Mouse (Mus musculus): Measurements from ENCODE around the gene Masp1.

The Masp1 gene

DNA sequence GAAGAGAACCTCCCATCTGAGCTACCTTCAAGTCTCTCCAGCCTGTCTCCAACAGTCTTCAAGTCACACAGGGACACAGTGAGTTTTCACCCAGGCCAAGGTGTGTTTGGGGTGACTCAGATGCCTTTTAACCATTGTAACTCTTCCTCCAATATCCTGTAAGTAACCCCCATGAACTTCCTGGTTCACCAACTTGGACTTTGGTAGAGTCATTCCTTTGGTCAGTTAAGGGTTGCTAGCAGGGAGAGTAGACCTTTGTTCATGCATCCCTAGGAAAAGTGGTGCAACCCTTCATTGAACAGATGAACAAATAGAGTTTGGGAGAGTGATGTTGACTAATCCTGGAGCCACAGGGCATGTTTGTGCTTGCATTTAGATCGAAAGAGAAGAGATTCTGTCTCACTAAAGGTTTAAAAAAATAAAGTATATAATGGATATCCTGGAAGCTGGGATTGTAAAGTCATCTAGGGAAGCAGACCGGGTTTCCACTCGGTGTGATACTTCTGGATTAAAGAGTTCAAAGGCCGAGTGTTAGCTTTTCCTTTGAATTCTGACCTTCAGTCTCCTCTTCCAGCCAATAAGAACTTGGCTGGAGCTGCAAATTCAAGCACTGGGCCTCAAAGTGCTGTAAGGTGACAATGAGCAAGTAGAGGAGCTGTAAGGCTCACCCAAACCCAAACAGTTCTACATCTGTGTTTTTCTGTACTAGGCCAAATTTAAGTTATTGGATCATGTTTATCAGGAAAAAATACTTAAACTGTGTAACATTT is 9.3 kb downstream of the Masp1 start:
- no peak for DNase-seq (ENCODE audit: low spot score)

DNA sequence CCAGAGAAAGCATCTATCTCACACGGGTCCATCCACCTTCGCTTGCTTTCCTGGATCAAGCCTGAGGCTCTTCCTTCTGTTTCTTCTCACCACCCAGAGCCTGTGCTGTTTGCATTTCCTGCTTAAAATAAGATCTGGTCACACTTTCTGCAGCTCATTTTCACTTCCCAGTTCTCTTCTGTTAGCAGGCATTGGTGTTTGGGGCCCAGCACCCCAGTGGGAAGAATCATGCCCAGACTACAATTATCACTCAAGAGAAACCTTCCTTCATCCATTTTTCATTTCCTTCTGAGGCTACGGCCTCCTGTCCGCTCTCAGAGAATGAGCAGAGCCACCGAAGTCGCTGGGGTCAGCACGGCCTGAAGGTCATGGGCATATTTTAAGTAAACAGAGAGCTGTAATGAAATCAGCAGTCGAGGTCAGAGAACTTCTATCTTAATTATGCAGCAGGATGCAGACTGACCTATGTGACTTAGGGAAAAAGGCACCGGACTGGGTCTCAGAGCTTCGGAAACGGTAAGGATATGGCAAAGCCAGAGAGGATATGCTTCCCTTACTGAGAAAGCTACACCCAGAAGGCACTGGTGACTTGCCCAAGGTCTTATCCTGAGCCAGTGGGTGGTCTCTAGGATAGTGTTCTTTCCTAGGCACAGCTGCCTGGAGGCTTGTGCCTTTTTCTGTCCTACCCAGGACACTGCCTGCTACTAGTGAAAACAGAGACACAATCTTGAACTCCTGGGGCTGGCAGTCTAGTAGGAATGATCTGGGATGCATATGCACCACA is 14.5 kb downstream of the Masp1 start:
- no peak for DNase-seq (ENCODE audit: low spot score)

DNA sequence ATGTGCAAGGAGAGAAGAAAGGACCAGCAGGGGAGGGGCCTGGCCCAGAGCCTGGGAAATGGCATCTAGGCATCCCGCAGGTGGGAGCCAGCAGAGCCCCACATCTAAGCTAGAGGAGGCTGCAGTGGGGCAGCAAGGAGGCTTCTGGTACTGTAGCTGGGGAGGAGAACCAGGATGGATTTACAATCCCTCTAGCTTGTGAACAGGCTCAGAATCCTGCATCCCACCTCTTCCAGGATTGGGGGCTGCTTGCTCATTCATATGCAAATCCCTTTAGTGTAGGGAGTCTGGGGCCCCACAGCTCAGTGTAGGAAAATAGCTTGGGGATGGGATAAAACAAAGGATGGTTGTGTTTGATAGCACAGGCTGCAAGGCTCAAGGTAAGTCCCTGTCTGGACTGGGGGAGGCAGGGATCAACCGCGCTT is 16.3 kb downstream of the Masp1 start:
- DNase-seq (ENCODE audit: low spot score), result no peak

DNA sequence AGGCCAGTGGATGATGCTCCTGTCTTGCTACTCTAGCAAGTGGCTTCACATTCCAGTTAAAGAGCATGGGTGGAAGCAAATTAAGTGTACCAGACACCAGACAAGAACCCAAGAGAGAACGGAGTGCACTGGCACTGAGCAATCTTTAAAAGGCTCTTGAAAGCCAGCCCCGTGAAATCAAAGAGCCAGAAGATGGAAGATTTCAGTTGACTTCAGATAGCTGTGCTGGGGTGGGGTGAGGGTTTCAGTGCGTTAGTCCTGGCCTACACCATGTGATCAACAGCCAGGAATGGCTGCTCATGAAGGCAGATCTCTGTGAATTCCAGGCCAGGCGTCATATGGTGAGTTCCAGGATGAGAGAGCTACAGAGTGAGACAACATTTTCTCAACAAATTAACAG is 17.3 kb downstream of the Masp1 start:
- DNase-seq (ENCODE audit: low spot score), result no peak

DNA sequence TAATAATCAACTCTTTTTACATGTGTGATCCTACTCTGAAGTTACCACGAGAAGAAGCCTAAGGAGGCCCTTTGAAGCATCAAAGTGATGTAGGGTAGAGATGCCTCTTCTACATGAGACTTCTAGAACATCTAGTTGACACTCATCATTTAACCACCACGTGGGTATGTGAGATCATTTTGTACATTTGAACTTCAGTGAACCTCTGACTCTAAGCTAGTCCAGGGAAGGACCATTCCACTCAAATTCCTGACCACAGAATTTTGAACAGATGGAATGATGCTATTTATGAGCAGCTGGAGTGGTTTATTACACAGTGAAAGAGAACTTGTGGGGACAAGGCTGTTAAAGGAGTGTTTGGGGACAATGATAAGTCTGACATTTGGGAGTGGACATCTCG is 18.1 kb downstream of the Masp1 start:
- DNase-seq (ENCODE audit: low spot score), result no peak

DNA sequence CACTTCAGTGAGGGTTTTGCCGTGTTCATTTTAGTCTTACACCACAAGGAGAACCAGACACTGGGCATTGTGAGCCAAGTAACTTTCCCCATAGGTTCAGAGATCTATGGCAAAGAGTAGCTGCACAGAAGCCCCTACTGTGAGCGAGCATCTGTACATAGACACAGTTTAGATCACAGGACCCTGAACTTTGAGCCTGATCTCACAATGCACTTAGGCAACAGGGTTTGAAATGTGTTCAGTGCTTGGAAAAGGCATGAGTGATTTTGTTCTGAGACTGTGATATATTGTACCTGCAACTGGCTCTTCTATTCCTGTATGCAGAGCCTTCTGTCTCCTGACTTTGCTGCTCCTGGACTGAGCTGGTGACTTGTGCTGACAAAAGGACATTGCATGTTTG is 19.3 kb downstream of the Masp1 start:
- no peak for DNase-seq (ENCODE audit: low spot score)

DNA sequence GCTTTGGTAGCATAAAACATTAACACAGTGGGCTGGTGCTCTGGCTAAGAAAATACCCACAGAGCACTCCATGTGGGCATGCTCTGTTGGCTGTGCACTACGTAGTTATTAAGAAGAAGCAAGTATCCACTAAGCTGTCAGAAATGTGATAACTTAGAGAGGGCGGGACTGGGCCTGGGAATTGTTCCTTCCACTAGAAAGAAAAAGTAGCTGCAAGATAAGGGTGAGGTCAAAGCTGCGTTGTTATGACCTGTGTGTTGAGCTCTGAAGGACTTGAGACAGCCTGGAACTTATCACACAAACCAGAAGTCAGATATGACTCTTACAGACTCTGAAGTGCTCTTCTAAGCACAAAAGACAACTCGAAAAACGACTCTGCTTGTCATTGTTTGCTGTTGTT is 20.1 kb downstream of the Masp1 start:
- no peak for DNase-seq (ENCODE audit: low spot score)

DNA sequence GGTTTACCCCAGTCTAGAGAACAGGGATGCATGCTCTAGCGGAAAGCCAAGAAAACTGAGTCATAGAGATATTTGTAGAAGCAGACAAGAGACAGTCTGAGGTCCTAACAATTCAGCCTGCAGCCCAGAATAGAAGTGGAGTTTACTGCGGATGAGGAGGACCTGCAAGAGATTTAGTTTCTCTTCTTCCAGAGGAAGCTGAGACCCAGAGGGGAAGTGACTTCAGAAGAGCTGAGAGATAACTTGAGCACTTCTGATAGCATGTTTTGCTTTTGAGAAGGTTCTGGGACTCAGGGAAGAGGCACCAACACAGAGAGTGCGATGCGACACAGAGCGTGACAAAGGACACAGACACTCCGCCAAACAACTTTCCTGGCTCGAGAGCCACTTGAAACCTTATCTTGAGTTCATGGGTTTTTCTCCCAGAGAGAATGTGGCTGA is 21.9 kb downstream of the Masp1 start:
- no peak for DNase-seq (ENCODE audit: low spot score)

DNA sequence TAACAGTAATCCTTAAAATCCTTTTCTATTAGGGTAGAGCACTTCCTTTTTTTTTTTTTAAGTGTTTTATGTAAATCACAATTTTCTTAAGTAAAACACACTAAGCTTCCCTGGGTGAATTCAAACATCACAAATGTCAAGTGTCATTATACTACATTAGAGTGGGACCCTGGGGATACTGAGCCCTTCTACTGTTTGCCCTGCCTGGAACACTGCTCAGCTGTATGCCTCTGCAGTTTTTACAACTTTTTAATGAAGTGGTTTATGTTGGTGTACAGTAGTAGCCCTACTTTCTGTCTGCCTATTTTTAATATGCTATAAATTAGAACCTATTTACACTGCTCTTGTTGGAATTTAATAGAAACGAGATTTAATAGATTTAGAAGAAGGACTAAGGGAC is 22.7 kb downstream of the Masp1 start:
- no peak for DNase-seq (ENCODE audit: low spot score)

DNA sequence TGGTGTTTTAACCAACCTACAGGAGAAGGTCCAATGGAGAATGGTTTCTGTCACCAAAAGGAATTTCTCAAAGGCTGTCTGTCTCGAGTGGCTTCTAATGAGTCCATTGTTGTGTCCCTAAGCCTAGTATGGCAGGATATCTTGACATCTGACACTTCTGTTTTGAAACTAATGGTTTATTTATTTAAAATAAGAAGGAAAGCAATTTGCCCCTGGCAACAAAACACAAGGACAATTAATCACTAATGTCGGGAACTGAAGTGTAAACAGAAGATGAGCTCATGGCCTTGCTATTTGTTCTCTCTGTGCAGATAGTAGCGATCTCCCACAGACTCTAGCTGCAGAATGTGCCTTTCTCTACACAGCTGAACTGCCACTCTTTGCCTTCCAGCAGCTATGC is 23.2 kb downstream of the Masp1 start:
- no peak for DNase-seq (ENCODE audit: low spot score)

DNA sequence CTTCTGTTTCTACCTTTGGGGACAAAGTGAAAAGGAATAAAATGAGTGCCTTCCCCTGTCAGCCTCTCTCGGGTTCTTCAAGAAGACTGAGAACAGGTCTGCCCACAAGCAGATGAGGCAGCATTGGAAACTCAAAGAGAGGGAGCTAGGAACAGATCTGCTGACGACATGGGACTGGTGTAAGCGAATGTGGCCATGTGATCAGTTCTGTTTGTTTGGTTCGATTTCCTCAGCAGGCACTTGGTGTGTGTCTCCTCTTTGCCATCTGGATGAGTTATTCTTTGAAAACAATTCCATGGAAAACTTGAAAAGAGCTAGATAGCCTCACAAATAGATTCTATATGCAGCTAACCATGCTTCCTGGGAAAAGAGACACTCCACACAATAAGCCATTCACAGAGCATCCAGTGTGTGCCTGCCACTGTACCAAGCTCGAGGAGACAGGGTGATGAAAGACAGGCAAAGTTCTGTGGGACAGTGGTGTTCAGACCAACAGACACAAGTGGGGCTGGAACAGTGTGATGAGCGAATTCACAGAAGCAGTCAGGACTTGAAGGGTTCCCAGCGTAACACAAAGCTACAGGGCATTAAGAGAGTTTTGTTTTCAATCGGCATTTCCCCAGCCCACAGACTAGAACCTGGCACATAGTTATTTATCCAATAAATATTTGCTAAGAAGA is 24.2 kb downstream of the Masp1 start:
- DNase-seq (ENCODE audit: low spot score), result no peak

DNA sequence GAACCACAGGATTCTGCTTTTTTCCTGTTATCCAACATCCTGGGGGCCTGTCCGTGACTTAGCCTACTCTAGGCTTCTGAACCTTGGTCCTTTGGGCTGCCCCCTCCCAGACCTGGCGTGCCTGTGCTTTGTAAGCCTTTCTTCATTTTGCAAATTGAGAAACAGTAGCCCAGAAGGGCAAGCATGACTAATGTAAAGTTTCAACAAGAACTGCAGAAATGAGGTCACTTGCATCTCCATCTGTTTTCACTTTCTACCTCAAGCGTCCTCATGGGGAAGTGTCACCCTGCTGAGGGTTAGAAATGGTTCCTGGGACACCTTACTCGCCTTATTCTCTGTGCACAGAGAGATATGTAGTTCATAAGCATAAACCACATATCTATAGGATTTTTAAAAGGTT is 27.8 kb downstream of the Masp1 start:
- DNase-seq (ENCODE audit: low spot score), result no peak

DNA sequence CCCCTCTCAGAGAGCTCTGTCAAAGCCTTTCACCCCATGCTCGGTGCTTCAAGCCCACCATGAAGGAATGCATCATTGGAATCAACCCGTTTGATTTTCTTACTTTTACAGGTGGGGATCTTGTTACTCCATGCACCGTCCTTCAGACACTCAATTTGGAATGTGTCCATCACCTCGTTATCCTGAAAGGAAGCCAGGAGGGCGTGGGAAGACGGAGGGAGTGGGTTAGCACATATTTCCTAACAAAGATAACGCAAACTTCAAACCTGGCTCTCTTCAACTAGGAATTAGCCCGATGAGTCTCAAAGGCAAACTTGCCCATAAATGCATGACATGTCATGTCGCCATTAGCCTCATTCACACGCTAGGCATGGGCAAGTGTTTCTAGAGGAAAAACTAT is 37.3 kb downstream of the Masp1 start:
- DNase-seq (ENCODE audit: low spot score), result no peak

DNA sequence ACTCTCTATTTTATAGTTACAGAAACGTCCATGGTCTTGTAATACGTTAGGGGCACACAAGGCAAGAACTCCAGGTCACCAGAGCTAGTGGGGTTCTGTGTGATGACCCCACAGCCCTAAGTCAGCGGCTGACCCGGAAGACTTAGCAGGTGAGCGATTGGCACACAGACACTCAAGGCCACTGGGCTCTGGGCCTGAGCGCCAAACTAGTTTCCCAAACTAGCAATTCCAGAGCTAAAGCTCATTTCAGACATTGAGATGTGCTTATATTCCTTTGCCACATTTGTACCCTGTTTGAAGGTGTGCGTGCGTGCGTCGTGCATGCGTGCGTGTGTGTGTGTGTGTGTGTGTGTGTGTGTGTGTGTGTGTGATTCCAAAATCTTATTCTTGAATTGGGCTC is 37.8 kb downstream of the Masp1 start:
- DNase-seq (ENCODE audit: low spot score), result no peak

DNA sequence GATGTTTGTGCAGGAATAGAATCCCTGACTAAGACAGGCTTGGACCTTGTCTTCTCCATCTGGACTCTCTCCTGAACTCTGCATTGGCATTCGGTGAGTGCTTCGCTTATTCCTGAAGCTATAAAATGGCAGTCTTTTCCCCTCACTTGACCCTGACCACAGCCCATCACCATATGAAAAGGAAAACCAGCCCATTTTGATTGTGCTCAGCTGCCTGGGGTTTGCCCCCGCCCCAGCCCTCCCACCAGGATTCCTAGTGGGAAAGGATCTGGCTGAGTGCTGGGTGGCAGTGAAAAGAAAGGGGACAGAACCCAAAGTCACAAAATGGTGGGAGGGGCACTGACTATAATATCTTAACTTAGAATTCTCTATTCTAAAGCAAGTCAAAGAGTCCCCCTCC is 38.4 kb downstream of the Masp1 start:
- DNase-seq (ENCODE audit: low spot score), result no peak

DNA sequence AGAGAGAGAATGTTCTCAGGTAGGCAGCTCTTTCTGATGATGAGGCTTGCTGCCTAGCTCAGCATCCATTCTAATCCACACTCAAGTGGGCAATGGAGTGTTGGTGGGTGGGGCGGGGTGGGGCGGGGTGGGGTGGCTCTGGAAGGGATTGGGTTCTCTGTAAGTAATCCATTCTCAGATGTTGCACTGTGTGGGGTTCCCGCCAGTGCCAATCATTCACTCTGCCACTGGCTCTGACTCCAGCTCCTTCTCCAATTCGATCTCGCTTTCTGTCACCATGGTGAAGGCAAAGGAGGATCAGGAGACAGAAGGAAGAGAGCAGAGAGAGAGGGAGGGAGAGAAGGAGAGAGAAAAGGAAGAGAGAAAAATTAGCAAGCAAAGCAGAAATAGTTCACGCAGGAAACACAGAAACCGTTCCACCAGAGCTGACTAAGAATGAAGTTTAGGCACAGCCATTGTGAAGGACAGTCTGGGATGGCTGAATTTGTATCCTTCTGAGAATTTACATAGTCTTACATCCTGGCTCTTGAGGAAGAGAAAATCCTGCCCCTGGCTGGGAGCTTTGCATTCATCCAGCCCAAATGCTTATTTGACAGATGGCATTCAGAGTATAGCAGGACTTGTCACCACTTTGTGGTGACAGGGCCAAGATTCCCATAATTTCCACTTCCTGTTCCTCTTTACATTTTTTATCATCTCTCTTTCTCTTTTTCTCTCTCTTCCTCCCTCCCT is 40.6 kb downstream of the Masp1 start:
- no peak for DNase-seq (ENCODE audit: low spot score)

DNA sequence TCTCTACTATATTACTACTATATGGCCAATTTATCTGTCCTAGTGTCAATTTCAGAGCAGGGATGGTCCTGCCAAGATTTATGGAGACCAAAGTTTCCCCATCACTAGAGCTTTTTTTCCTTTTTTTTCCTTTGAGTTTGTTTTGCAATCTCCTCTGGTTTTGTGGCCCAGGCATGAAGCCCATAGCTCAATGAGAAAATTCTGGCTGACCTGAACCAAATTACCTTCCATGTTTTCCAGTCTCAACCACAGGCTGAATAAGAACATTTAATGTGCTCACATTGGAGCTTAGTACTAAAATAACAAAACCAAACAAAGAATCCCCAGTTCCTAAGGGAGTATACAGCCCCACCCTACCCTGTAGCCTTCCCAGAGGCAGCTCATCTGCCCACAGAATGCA is 44.0 kb downstream of the Masp1 start:
- DNase-seq (ENCODE audit: low spot score), result no peak

DNA sequence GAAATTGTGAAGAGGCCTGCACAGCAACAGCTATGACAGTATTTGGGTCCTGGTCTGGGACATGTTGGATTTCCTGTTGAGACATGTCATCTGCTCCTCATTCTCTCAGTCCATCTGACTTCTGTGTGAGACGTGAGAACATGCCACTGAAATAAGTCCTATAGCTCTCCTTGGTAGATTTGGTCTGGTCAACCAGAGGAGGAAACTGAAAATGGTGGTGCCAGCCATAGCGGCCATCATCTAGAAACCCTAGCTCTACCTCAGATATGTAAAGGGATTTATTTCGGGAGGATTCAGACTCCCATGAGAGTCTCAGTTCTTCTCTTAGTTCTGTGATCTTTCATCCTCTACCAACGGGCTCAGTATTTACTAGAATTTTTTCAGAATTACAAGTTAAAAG is 45.0 kb downstream of the Masp1 start:
- no peak for DNase-seq (ENCODE audit: low spot score)

DNA sequence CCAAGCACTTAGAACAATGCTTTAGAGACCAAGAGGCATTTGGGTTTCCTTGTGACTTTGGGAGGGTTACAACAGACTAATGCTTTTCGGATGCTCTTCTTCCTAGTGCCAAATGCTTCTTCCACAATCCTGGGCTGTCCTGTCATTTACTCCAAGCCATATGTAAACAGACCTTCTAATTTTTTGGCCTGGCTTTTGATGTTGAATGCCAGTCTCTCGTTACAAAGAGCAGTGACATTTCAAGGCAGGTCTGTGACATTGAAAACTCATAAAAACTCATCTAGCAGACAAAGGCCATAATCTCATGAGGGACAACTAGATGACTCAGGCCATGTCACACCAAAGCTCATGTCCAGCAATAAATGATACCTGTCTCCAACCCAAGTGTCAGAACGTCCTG is 48.6 kb downstream of the Masp1 start:
- DNase-seq (ENCODE audit: low spot score), result no peak

DNA sequence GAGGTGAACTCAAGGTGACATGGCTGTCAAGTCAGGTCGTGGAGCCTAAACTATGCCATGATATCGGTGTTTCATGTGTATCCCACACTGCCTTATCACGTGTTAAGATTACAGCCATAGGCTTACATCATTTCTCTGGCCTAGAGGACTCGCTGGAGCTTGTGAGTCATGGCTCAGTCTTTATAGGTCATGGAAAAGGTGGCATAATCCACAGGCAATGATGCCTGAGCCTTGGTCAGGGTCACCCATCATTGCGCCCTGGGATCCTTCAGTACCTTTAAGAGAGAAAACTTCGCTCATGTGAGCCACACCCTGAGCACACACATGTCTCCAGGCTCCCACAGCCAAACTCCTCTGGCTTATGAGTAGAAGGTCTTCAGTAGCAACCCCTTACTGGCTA is 49.1 kb downstream of the Masp1 start:
- DNase-seq (ENCODE audit: low spot score), result no peak

DNA sequence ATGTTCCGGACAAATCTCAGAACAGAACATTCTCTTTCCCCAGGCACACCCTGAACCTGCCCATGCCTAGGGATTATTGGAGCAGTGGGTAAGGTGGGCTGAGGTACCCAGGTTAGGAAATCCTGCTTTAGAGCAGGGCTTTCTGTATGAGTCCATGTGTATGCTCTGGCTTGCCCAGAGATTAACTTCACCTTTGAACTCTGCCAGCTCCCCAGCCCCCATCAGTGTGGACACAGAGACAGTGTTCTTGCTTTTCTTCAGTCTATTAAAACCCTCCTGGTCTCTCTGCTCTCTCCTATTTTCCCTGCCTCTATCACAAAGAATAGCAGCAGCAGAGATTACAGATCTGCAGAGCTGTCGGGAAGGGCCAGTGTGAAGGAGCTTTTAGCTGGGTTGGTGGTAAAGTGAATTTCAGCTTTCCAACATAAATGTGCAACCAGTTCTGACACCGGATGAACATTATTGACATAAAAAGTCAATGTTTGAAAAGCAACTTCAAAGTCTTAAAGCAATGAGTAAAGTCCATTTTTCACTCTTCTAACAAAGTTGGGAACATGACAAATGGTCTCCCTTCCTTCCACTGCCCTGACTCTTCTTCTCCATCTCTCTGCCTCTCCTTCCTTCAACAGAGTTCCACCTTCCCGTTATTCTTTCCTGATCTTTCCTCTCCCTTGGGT is 56.8 kb downstream of the Masp1 start:
- DNase-seq (ENCODE audit: low spot score), result no peak

Data from ovary, postnatal 10 days (tissue).